Mouse (Mus musculus) kidney, embryonic 15.5 days (tissue): Measurements from ENCODE around the gene Uqcc2. TPM values are rescaled to one million over a fixed set of nuclear protein-coding genes. Genes with fewer than 3 reads are reported as not detected.

ENCODE experiments used
- ATAC-seq: fragments of 200-750 bp; cut with Nextera tagmentation; replicated peaks from 2 replicates; pipeline ENCODE4 v1.8.0; 2017; ENCODE audit warnings: moderate TSS enrichment; ENCODE audit not compliant: low FRiP score
- H3K27ac ChIP-seq: fragments of 300-500 bp; sonication (generic); 2 replicates; pipeline ENCODE4 v1.5.1; 2015; ENCODE audit warnings: mild to moderate bottlenecking, inconsistent platforms
- H3K27me3 ChIP-seq: fragments of 300-500 bp; sonication (generic); 2 replicates; pipeline ENCODE4 v1.6.1; 2015; ENCODE audit warnings: inconsistent platforms
- H3K36me3 ChIP-seq: fragments of 300-500 bp; sonication (generic); 2 replicates; pipeline ENCODE4 v1.6.1; 2015; ENCODE audit warnings: inconsistent platforms
- H3K4me1 ChIP-seq: fragments of 300-500 bp; sonication (generic); 2 replicates; pipeline ENCODE4 v1.6.1; 2015; ENCODE audit warnings: inconsistent platforms
- H3K4me2 ChIP-seq: fragments of 300-500 bp; sonication (generic); 2 replicates; pipeline ENCODE4 v1.6.1; 2015; ENCODE audit warnings: moderate library complexity, mild to moderate bottlenecking, inconsistent platforms
- H3K4me3 ChIP-seq: fragments of 300-500 bp; sonication (generic); replicated peaks from 2 replicates; pipeline ENCODE4 v1.5.1; 2015; ENCODE audit warnings: mild to moderate bottlenecking, inconsistent platforms
- H3K9ac ChIP-seq: fragments of 300-500 bp; sonication (generic); 2 replicates; pipeline ENCODE4 v1.6.1; 2015; ENCODE audit warnings: mild to moderate bottlenecking, inconsistent platforms
- H3K9me3 ChIP-seq: fragments of 300-500 bp; sonication (generic); replicated peaks from 2 replicates; pipeline ENCODE4 v1.6.1; 2016; ENCODE audit warnings: inconsistent platforms
- whole genome bisulfite sequencing: fragments of 180-500 bp; shearing (Covaris S2); methylation state at CpG from one replicate; pipeline ENCODE4 v1.1.7; 2015; ENCODE audit warnings: mixed read lengths; 5-methylcytosine and 5-hydroxymethylcytosine counted together
- polyA plus RNA-seq: library from polyadenylated mRNA; unstranded; fragments of >200 nt; fragmentation: Nextera tagmentation; extraction: Ambion mirVana; gene quantifications from 2 replicates; pipeline ENCODE4 v1.2.1, GENCODE M21; 2015

Uqcc2 gene
- 297 and 300 TPM in 2 replicates for polyA plus RNA-seq

DNA sequence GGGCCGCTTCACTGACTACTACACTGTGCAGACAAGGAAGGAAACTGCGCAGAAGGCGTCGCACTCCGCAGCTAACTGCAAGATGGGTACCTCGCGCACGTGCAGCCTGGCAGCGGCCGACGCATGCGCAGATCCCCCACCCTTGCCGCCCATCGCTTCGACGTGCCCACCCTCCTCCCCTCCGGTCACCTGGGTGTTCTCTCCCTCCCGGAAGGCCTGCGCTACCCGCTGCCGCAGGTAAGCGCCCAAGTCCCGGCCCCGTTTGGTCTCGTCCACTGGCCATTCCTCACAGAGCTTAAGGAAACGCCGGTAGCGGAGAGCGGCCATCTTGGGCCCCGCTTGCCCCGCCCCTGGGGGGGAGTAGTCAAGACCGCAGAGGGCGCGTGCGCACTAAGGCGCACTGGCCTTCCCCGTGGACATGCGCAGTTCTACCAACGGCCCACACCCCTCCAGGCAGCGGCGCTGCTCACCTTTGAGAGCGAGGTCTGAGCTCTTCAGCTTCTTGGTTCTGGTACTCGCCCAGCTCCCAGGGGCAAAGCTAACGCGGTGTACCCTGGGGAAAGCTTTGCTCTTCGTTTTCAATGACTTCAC lies at the start of gene Uqcc2:
Gene Uqcc2, minus strand, starts transcription at position 366 of the 591 bp plus-strand sequence.
- H3K4me3 ChIP-seq = peak within 1 kb of the TSS; percentile 60
- H3K4me2 ChIP-seq = peak within 1 kb of the TSS; percentile 63
- H3K4me1 ChIP-seq = peaks cover 55% of the 10 kb centered on the region
- H3K27me3 ChIP-seq = peaks cover 3% of the 10 kb centered on the region; the same call in 1 of the 2 replicates
- peak within 1 kb of the TSS; percentile 59 for H3K9ac ChIP-seq
- ATAC-seq = peak; percentile 89
- under 1% methylated on average over 46 of the region's 46 CpGs for WGBS
- H3K36me3 ChIP-seq = peaks cover 4% of the 10 kb centered on the region; the same call in 1 of the 2 replicates
- H3K27ac ChIP-seq = peak within 1 kb of the TSS; percentile 67
- H3K9me3 ChIP-seq = no peaks in the 10 kb centered on the region

DNA sequence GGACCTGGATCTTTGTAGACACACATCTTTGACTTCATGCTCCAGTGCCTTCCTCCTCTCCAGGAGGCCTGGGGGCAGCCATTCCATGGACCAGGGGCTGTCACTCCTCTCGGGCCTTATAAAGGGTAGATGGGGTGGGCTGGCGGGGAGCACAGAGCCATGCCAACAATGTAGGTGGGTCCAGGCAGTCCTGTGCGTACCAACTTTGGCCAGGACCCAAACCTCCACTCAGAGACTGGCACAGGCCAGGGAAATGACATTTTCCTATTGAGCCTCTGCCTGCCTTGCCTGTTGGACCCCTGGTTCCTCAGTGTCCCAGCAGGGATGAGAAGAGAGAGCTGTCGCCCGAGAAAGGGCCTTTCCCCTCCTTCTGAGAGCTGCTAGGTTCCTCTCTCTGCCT lies 48.7 kb upstream of the Uqcc2 start:
- 72% methylated on average over 5 of the region's 5 CpGs for WGBS
- H3K4me1 ChIP-seq = no peaks in the 10 kb centered on the region
- H3K4me3 ChIP-seq = no peak overlapping the region
- H3K4me2 ChIP-seq = no peak overlapping the region
- H3K9ac ChIP-seq = no peak overlapping the region
- no peaks in the 10 kb centered on the region for H3K36me3 ChIP-seq
- H3K27me3 ChIP-seq = peaks cover 6% of the 10 kb centered on the region; the same call in 1 of the 2 replicates
- H3K27ac ChIP-seq = no peak overlapping the region
- ATAC-seq = no peak
- no peaks in the 10 kb centered on the region for H3K9me3 ChIP-seq

DNA sequence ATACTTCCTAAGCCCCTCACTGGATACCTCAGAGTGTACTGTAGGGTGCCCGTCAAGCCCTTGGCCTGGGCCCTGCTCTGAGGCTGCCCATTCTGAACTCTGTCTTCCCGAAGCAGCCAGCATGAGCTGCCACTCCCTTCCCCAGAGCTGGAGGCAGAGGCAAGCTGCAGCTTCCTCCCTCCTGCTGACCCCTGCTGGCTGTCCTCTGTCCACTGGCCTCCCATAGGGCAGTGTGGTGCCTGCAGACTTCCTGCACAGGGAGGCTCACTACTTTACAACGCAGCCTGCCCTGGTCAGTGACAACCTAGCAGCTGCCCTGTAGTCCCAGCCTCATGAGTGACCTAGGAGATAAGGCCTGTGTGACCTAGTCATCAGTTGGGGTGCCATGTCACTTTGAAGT lies 48.0 kb upstream of the Uqcc2 start:
- Histone ChIP-seq H3K9me3 (no peaks in the 10 kb centered on the region), H3K9ac (no peak overlapping the region), H3K4me3 (no peak overlapping the region), H3K36me3 (no peaks in the 10 kb centered on the region), H3K27ac (no peak overlapping the region), H3K4me1 (no peaks in the 10 kb centered on the region), H3K27me3 (peaks cover 5% of the 10 kb centered on the region; the same call in 1 of the 2 replicates), H3K4me2 (no peak overlapping the region)
- ATAC-seq = peak; percentile 49; the same call in 1 of the 2 replicates
- 23% methylated on average over 3 of the region's 3 CpGs for WGBS

DNA sequence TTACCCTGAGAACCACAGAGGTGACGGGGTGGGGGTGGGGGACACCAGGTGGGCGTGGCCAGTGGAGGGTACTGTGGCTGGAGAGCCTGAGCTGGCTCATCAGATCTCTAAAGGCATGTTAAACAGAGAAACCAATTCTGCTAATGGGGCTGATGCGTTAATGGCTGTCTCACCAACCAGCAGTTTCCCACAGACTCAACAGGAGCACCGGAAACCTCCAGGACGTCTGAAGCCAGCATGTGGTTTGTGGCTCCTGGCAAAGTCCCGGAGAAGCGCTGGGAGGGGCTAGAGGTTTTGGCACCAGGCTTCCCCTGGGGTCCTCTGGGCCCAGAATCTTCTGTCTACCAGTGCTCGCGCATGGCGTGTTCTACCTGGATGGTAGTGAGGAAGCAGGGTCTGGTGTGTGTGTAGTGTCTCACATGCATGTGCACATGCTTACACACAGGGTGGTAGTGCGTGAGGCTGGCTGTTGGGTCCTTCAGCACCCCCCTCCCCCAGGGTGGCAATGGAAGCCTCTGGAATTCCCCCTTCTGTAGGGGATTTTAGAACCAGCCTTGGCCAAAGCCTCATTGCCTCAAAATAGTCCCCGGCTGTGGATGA lies 46.1 kb upstream of the Uqcc2 start:
- Histone ChIP-seq H3K27me3 (peaks cover 3% of the 10 kb centered on the region; the same call in 1 of the 2 replicates), H3K4me1 (peaks cover 14% of the 10 kb centered on the region), H3K36me3 (no peaks in the 10 kb centered on the region), H3K27ac (no peak overlapping the region), H3K4me2 (no peak overlapping the region), H3K4me3 (no peak overlapping the region), H3K9ac (no peak overlapping the region), H3K9me3 (no peaks in the 10 kb centered on the region)
- ATAC-seq = no peak
- WGBS = 54% methylated on average over 12 of the region's 12 CpGs

DNA sequence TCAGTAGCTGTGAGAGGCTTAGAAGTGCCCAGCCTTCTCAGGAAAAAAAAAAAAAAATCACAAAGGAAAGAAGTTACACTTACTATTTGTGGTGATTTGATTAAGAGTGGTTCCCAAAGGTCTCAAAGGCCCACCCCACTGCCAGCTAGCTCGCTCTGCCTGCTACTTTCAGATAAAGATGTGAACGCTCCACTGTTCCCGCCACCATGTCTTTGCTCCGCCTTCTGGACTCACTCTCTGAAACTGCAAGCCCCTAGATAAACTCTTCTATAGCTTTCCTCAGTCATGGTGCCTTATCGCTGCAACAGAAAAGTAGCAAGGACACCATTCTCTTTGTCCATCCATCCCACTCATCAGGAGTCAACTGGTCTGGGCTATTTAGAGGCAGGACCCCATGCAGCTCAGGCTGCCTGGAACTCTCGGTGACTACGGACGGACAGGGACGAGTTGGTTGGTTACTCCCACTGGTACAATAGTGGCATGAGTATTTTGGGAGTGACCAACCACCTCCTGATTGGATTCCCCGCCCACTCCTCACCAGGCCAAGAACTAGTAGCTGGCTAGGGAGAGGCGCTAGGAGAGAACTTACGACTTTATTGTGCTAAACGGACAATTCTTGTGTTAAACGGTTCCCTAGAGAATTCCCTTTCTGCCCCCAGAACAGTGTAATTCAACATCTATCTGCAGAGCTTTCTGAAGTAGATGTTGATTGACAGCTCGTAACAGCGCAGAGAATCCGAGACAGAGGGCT lies 44.9 kb upstream of the Uqcc2 start:
- no peak overlapping the region for H3K27ac ChIP-seq
- H3K4me2 ChIP-seq = no peak overlapping the region
- H3K4me3 ChIP-seq = no peak overlapping the region
- H3K9ac ChIP-seq = no peak overlapping the region
- peaks cover 3% of the 10 kb centered on the region; the same call in 1 of the 2 replicates for H3K27me3 ChIP-seq
- no peak for ATAC-seq
- WGBS = 87% methylated on average over 17 of the region's 17 CpGs
- H3K9me3 ChIP-seq = no peaks in the 10 kb centered on the region
- peaks cover 14% of the 10 kb centered on the region for H3K4me1 ChIP-seq
- no peaks in the 10 kb centered on the region for H3K36me3 ChIP-seq

DNA sequence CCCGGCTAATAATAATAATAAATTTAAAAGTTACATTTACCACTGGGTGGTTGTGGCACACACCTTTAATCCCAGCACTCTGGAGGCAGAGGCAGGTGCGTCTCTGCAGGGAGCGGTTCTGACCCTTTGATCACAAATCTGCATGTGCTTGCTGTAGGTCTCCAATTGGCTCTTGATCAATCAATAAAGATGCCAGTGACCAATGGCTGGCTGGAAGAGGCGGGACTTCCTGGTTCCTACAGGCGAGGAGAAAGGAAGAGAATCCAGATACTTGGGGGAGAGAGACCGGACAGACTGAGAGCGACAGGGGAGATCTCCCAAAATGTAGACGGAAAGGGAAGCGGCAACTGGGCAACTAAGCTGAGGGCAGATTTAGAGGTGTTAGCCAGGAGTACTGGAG lies 44.3 kb upstream of the Uqcc2 start:
- H3K9me3 ChIP-seq = no peaks in the 10 kb centered on the region
- no peak overlapping the region for H3K4me3 ChIP-seq
- WGBS = 91% methylated on average over 9 of the region's 9 CpGs
- H3K36me3 ChIP-seq = no peaks in the 10 kb centered on the region
- no peak overlapping the region for H3K9ac ChIP-seq
- peaks cover 14% of the 10 kb centered on the region for H3K4me1 ChIP-seq
- peaks cover 3% of the 10 kb centered on the region; the same call in 1 of the 2 replicates for H3K27me3 ChIP-seq
- no peak overlapping the region for H3K27ac ChIP-seq
- H3K4me2 ChIP-seq = no peak overlapping the region
- ATAC-seq = no peak

DNA sequence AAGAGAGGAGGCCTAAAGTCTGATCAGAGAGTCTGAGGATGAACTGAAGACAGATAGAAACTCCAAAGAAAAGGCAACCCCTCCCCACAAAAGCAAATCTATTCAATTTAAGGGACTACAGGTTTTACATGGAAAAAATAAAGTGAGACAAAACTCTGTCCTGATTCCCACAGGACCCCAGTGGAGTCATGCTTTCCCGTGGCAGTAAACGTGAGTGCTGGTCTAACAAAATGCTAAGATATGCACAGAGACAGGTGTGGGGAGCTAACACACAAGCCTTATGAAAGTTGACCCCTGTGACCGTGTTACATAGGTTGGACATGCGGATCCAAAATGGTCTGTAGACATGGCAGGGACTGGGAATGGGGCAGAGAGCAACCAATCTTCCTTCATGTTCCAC lies 43.0 kb upstream of the Uqcc2 start:
- Histone ChIP-seq H3K9ac (no peak overlapping the region), H3K4me2 (no peak overlapping the region), H3K4me3 (no peak overlapping the region), H3K4me1 (peaks cover 14% of the 10 kb centered on the region), H3K27ac (no peak overlapping the region), H3K36me3 (no peaks in the 10 kb centered on the region), H3K9me3 (no peaks in the 10 kb centered on the region), H3K27me3 (peaks cover 3% of the 10 kb centered on the region; the same call in 1 of the 2 replicates)
- ATAC-seq = no peak
- WGBS = 91% methylated on average over 4 of the region's 4 CpGs

DNA sequence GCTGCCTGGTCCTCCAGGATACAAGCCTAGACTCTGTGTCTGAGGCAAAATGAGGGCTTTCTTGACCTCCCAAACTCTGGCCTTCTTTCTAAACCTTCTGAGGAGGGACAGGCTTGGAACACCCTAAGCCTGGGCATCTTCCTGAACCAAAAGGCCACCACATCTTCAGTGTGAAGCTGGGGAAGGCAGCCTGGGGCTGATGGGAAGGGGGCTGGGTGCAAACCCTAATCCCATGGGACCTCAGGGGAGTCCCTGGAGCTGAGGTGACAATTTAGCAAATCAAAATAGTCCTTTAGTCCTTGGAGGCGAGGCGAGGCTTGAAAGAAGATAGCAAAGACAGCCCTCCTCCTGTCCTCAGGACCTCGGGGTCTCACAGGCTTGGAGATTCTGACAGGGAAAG lies 42.6 kb upstream of the Uqcc2 start:
- no peaks in the 10 kb centered on the region for H3K9me3 ChIP-seq
- no peak overlapping the region for H3K4me3 ChIP-seq
- no peak overlapping the region for H3K27ac ChIP-seq
- WGBS = 68% methylated on average over 3 of the region's 3 CpGs
- H3K36me3 ChIP-seq = no peaks in the 10 kb centered on the region
- ATAC-seq = no peak
- no peak overlapping the region for H3K4me2 ChIP-seq
- H3K9ac ChIP-seq = no peak overlapping the region
- peaks cover 3% of the 10 kb centered on the region; the same call in 1 of the 2 replicates for H3K27me3 ChIP-seq
- peaks cover 14% of the 10 kb centered on the region for H3K4me1 ChIP-seq

DNA sequence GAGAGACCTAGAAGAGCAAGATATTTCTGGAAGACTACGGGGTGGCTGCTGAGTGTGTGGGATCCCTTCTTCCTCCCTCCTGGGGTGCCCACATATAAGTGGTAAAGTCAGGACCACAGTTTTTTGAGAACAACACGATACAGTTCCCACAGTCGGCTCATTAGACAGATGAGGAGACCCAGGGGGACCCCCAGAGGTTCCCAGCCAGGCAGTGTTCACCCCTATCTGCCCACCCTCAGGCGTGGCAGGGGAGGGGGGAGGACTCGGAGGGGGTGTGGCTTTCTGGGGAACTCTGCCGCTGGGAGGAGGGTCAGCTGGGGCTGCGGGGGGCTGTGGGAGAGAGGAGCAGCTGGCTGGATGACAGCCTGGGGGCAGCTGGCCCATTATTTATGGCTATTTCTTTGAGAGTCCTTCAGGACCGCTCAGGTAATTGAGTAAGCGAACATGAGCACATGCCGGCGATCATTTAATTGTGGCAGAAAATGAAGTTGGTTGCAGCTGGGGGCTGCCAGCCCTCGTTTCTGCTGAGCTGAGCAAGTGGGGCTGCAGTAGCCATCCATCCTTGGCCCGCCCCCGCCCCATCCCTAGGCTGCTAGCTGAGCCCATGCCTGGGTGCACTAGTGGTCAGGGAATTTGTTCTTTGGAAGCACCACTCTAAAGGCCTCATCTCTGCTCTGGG lies 41.6 kb upstream of the Uqcc2 start:
- Histone ChIP-seq H3K4me3 (no peak overlapping the region), H3K4me2 (peak overlapping the region; percentile 2; the same call in 1 of the 2 replicates), H3K27ac (0 out of 2 replicates have a peak overlapping the region, but pooled peaks have one; percentile 14), H3K9me3 (no peaks in the 10 kb centered on the region), H3K27me3 (peaks cover 3% of the 10 kb centered on the region; the same call in 1 of the 2 replicates), H3K9ac (no peak overlapping the region), H3K36me3 (no peaks in the 10 kb centered on the region), H3K4me1 (peaks cover 14% of the 10 kb centered on the region)
- 14% methylated on average over 14 of the region's 14 CpGs for WGBS
- peak; percentile 75 for ATAC-seq

DNA sequence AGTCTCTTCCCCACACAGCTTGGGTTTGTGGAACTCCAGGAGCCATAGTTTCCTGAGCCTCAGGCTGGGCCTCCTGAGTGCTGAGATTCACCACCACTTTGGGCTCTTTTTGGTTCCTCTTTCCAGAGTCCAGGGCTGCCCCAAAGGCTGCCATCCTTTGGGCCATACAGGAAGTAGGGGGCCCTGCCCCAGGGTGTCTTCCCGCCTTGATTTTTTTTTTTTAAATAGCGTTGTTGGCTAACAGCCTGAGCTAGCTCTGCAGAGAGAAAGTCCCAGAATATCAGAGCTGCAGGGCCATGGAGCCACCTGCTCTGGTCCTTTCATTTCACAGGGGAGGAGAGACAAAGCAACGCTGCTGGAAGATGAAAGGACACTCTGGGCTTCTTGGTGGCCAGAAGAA lies 40.0 kb upstream of the Uqcc2 start:
- peaks cover 14% of the 10 kb centered on the region for H3K4me1 ChIP-seq
- no peak overlapping the region for H3K27ac ChIP-seq
- no peaks in the 10 kb centered on the region for H3K9me3 ChIP-seq
- 0 out of 2 replicates have a peak, but pooled peaks cover 3% of the 10 kb centered on the region for H3K27me3 ChIP-seq
- H3K36me3 ChIP-seq = no peaks in the 10 kb centered on the region
- H3K4me2 ChIP-seq = no peak overlapping the region
- no peak overlapping the region for H3K9ac ChIP-seq
- whole genome bisulfite sequencing = 65% methylated on average over 3 of the region's 3 CpGs
- no peak overlapping the region for H3K4me3 ChIP-seq
- ATAC-seq = no peak

DNA sequence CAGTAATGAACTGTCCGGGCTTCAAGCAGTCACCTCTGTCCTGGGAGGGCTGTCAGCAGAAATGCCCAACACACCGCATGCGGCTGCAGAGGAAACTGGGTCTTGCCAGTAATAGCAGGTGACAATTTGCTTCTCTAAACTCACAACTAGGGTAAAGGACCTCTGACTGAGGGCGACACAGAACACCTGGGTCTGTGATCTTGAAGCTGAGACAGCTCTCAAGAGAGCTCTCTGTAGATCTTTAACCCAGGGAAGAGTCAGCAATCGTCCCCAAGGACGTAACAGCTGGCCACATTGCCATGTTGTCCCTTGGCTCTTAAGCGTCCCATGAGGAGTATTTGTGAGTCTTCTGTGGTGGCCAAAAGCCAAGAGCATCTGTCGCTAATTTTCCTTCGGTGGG lies 38.7 kb upstream of the Uqcc2 start:
- H3K27me3 ChIP-seq = 0 out of 2 replicates have a peak, but pooled peaks cover 3% of the 10 kb centered on the region
- no peak for ATAC-seq
- H3K27ac ChIP-seq = no peak overlapping the region
- H3K4me2 ChIP-seq = no peak overlapping the region
- H3K4me3 ChIP-seq = no peak overlapping the region
- H3K9ac ChIP-seq = no peak overlapping the region
- WGBS = 82% methylated on average over 9 of the region's 9 CpGs
- H3K9me3 ChIP-seq = no peaks in the 10 kb centered on the region
- peaks cover 14% of the 10 kb centered on the region for H3K4me1 ChIP-seq
- no peaks in the 10 kb centered on the region for H3K36me3 ChIP-seq
